Mouse (Mus musculus) stomach, embryonic 16.5 days (tissue): ENCODE measurements around the gene Erv3. TPM values are rescaled to one million over a fixed set of nuclear protein-coding genes. Genes with fewer than 3 reads are reported as not detected.

Source experiments
- ATAC-seq: fragments of 200-750 bp; cut with Nextera tagmentation; 2 replicates; pipeline ENCODE4 v1.8.0; 2017; ENCODE audit warnings: moderate number of reproducible peaks, moderate TSS enrichment; ENCODE audit not compliant: insufficient read depth, low FRiP score
- H3K27ac ChIP-seq: fragments of 300-500 bp; sonication (generic); 2 replicates; pipeline ENCODE4 v1.5.1; 2014; ENCODE audit warnings: low read length
- H3K27me3 ChIP-seq: fragments of 300-500 bp; sonication (generic); 2 replicates; pipeline ENCODE4 v1.6.1; 2014; ENCODE audit warnings: low read length, control low read depth, mixed read lengths; ENCODE audit not compliant: control insufficient read depth, insufficient read depth
- H3K36me3 ChIP-seq: fragments of 300-500 bp; sonication (generic); 2 replicates; pipeline ENCODE4 v1.6.1; 2014; ENCODE audit warnings: low read length; ENCODE audit not compliant: control insufficient read depth, insufficient read depth
- H3K4me1 ChIP-seq: fragments of 300-500 bp; sonication (generic); 2 replicates; pipeline ENCODE4 v1.6.1; 2014; ENCODE audit warnings: low read length, control low read depth, mixed read lengths; ENCODE audit not compliant: control insufficient read depth, insufficient read depth
- H3K4me2 ChIP-seq: fragments of 300-500 bp; sonication (generic); 2 replicates; pipeline ENCODE4 v1.6.1; 2014; ENCODE audit warnings: low read depth, low read length, mixed read lengths
- H3K4me3 ChIP-seq: fragments of 300-500 bp; sonication (generic); replicated peaks from 2 replicates; pipeline ENCODE4 v1.5.1; 2014; ENCODE audit warnings: mild to moderate bottlenecking, low read length
- H3K9ac ChIP-seq: fragments of 300-500 bp; sonication (generic); 2 replicates; pipeline ENCODE4 v1.6.1; 2014; ENCODE audit warnings: low read length
- H3K9me3 ChIP-seq: fragments of 300-500 bp; sonication (generic); replicated peaks from 2 replicates; pipeline ENCODE4 v1.6.1; 2016; ENCODE audit warnings: low read length, control low read depth; ENCODE audit not compliant: control insufficient read depth
- WGBS: fragments of 180-500 bp; shearing (Covaris S2); extraction: QIAGEN DNeasy Blood & Tissue Kit; methylation state at CpG from one replicate; pipeline ENCODE4 v1.1.7; 2014; 5-methylcytosine and 5-hydroxymethylcytosine counted together
- polyA plus RNA-seq: library from polyadenylated mRNA; unstranded; fragments of >200 nt; fragmentation: Nextera tagmentation; extraction: Ambion mirVana; gene quantifications from 2 replicates; pipeline ENCODE4 v1.2.1, GENCODE M21; 2015

Erv3 gene
- polyA plus RNA-seq, 1 experiment from 2014 or later, result not detected

GRCm38 (mm10) chr2:131822492-131822891 is 37.1 kb downstream of the Erv3 start:
- ATAC-seq, result no peak
- Histone ChIP-seq H3K9me3 (no peaks in the 10 kb centered on the region), H3K4me3 (no peak overlapping the region), H3K4me2 (no peak overlapping the region), H3K27ac (no peak overlapping the region), H3K9ac (no peak overlapping the region), H3K36me3 (no peaks in the 10 kb centered on the region), H3K27me3 (no peaks in the 10 kb centered on the region), H3K4me1 (peaks cover 4% of the 10 kb centered on the region; the same call in 1 of the 2 replicates)
- WGBS, result 69% methylated on average over 3 of the region's 3 CpGs

GRCm38 (mm10) chr2:131821708-131821990 is 37.9 kb downstream of the Erv3 start:
- H3K4me2 ChIP-seq, result no peak overlapping the region
- no peaks in the 10 kb centered on the region for H3K9me3 ChIP-seq
- H3K36me3 ChIP-seq, result no peaks in the 10 kb centered on the region
- H3K27ac ChIP-seq, result no peak overlapping the region
- H3K4me3 ChIP-seq, result no peak overlapping the region
- ATAC-seq, result no peak
- no peaks in the 10 kb centered on the region for H3K27me3 ChIP-seq
- WGBS, result 68% methylated on average over 3 of the region's 3 CpGs
- no peak overlapping the region for H3K9ac ChIP-seq
- peaks cover 4% of the 10 kb centered on the region; the same call in 1 of the 2 replicates for H3K4me1 ChIP-seq

- H3K4me3 ChIP-seq, result no peak overlapping the region
- H3K4me1 ChIP-seq, result peaks cover 4% of the 10 kb centered on the region; the same call in 1 of the 2 replicates
- H3K9me3 ChIP-seq, result no peaks in the 10 kb centered on the region
- 27% methylated on average over 6 of the region's 6 CpGs for WGBS
- H3K36me3 ChIP-seq, result no peaks in the 10 kb centered on the region
- no peak overlapping the region for H3K9ac ChIP-seq
- no peak for ATAC-seq
- H3K27me3 ChIP-seq, result 0 out of 2 replicates have a peak, but pooled peaks cover 3% of the 10 kb centered on the region
- H3K4me2 ChIP-seq, result no peak overlapping the region
- H3K27ac ChIP-seq, result no peak overlapping the region
Observed at GRCm38 (mm10) chr2:131820932-131821707, 38.4 kb downstream of the Erv3 start.

- Histone ChIP-seq H3K4me1 (peaks cover 4% of the 10 kb centered on the region; the same call in 1 of the 2 replicates), H3K4me2 (peak overlapping the region; percentile 52), H3K27ac (no peak overlapping the region), H3K4me3 (peak overlapping the region; percentile 25), H3K9me3 (no peaks in the 10 kb centered on the region), H3K9ac (0 out of 2 replicates have a peak overlapping the region, but pooled peaks have one; percentile 27), H3K27me3 (0 out of 2 replicates have a peak, but pooled peaks cover 3% of the 10 kb centered on the region), H3K36me3 (no peaks in the 10 kb centered on the region)
- WGBS, result 21% methylated on average over 14 of the region's 14 CpGs
- no peak for ATAC-seq
Observed at GRCm38 (mm10) chr2:131820088-131820675, 39.4 kb downstream of the Erv3 start.

- H3K9me3 ChIP-seq, result no peaks in the 10 kb centered on the region
- no peaks in the 10 kb centered on the region for H3K4me1 ChIP-seq
- peaks cover 11% of the 10 kb centered on the region for H3K27me3 ChIP-seq
- H3K4me3 ChIP-seq, result no peak overlapping the region
- H3K4me2 ChIP-seq, result no peak overlapping the region
- H3K9ac ChIP-seq, result no peak overlapping the region
- H3K36me3 ChIP-seq, result no peaks in the 10 kb centered on the region
- WGBS, result 80% methylated on average over 10 of the region's 10 CpGs
- H3K27ac ChIP-seq, result no peak overlapping the region
- ATAC-seq, result no peak
Observed at GRCm38 (mm10) chr2:131814327-131814726, 45.2 kb downstream of the Erv3 start.

GRCm38 (mm10) chr2:131813437-131813836 is 46.1 kb downstream of the Erv3 start:
- H3K9me3 ChIP-seq, result no peaks in the 10 kb centered on the region
- no peak overlapping the region for H3K4me3 ChIP-seq
- peaks cover 4% of the 10 kb centered on the region; the same call in 1 of the 2 replicates for H3K4me1 ChIP-seq
- H3K9ac ChIP-seq, result no peak overlapping the region
- WGBS, result 67% methylated on average over 1 of the region's 1 CpGs
- no peak overlapping the region for H3K4me2 ChIP-seq
- H3K27me3 ChIP-seq, result peaks cover 11% of the 10 kb centered on the region
- H3K36me3 ChIP-seq, result no peaks in the 10 kb centered on the region
- no peak overlapping the region for H3K27ac ChIP-seq
- no peak for ATAC-seq

GRCm38 (mm10) chr2:131812480-131813137 is 46.9 kb downstream of the Erv3 start:
- Histone ChIP-seq H3K9me3 (no peaks in the 10 kb centered on the region), H3K27ac (no peak overlapping the region), H3K4me2 (no peak overlapping the region), H3K4me3 (no peak overlapping the region), H3K9ac (no peak overlapping the region), H3K36me3 (no peaks in the 10 kb centered on the region), H3K4me1 (peaks cover 4% of the 10 kb centered on the region; the same call in 1 of the 2 replicates), H3K27me3 (peaks cover 11% of the 10 kb centered on the region)
- 16% methylated on average over 23 of the region's 23 CpGs for WGBS
- peak; percentile 68 for ATAC-seq

- H3K4me2 ChIP-seq, result no peak overlapping the region
- no peaks in the 10 kb centered on the region for H3K9me3 ChIP-seq
- no peaks in the 10 kb centered on the region for H3K36me3 ChIP-seq
- WGBS, result 70% methylated on average over 2 of the region's 2 CpGs
- no peak overlapping the region for H3K9ac ChIP-seq
- peaks cover 11% of the 10 kb centered on the region for H3K27me3 ChIP-seq
- peaks cover 4% of the 10 kb centered on the region; the same call in 1 of the 2 replicates for H3K4me1 ChIP-seq
- H3K4me3 ChIP-seq, result no peak overlapping the region
- no peak for ATAC-seq
- no peak overlapping the region for H3K27ac ChIP-seq
Observed at GRCm38 (mm10) chr2:131811607-131812006, 47.9 kb downstream of the Erv3 start.

- peaks cover 4% of the 10 kb centered on the region; the same call in 1 of the 2 replicates for H3K4me1 ChIP-seq
- H3K4me3 ChIP-seq, result no peak overlapping the region
- H3K4me2 ChIP-seq, result no peak overlapping the region
- WGBS, result 51% methylated on average over 7 of the region's 7 CpGs
- no peaks in the 10 kb centered on the region for H3K9me3 ChIP-seq
- no peak overlapping the region for H3K9ac ChIP-seq
- no peak overlapping the region for H3K27ac ChIP-seq
- H3K27me3 ChIP-seq, result peaks cover 4% of the 10 kb centered on the region; the same call in 1 of the 2 replicates
- H3K36me3 ChIP-seq, result no peaks in the 10 kb centered on the region
- no peak for ATAC-seq
Observed at GRCm38 (mm10) chr2:131808856-131809255, 50.7 kb downstream of the Erv3 start.
